Mouse (Mus musculus) hindbrain, embryonic 12.5 days (tissue): ENCODE measurements around the gene Rabif. TPM values are rescaled to one million over a fixed set of nuclear protein-coding genes. Genes with fewer than 3 reads are reported as not detected.
"Not testable (repeated sequence)": the region's sequence is repeated elsewhere in the genome, so short reads cannot be mapped to it uniquely, and the experiment has no call there.

ENCODE experiments used
- ATAC-seq: fragments of 200-750 bp; cut with Nextera tagmentation; 2 replicates; pipeline ENCODE4 v1.8.0; 2017; ENCODE audit warnings: moderate TSS enrichment; ENCODE audit not compliant: low FRiP score
- H3K27ac ChIP-seq: fragments of 300-500 bp; sonication (generic); 2 replicates; pipeline ENCODE4 v1.5.1; 2016; ENCODE audit warnings: mild to moderate bottlenecking
- H3K27me3 ChIP-seq: fragments of 300-500 bp; sonication (generic); 2 replicates; pipeline ENCODE4 v1.6.1; 2016; ENCODE audit warnings: mild to moderate bottlenecking
- H3K36me3 ChIP-seq: fragments of 300-500 bp; sonication (generic); 2 replicates; pipeline ENCODE4 v1.6.1; 2016; ENCODE audit warnings: mild to moderate bottlenecking
- H3K4me1 ChIP-seq: fragments of 300-500 bp; sonication (generic); 2 replicates; pipeline ENCODE4 v1.6.1; 2016
- H3K4me2 ChIP-seq: fragments of 300-500 bp; sonication (generic); replicated peaks from 2 replicates; pipeline ENCODE4 v1.6.1; 2016; ENCODE audit warnings: mild to moderate bottlenecking
- H3K4me3 ChIP-seq: fragments of 300-500 bp; sonication (generic); 2 replicates; pipeline ENCODE4 v1.5.1; 2016; ENCODE audit warnings: mild to moderate bottlenecking
- H3K9ac ChIP-seq: fragments of 300-500 bp; sonication (generic); 2 replicates; pipeline ENCODE4 v1.6.1; 2016; ENCODE audit warnings: mild to moderate bottlenecking, moderate library complexity
- H3K9me3 ChIP-seq: fragments of 300-500 bp; sonication (generic); replicated peaks from 2 replicates; pipeline ENCODE4 v1.6.1; 2016; ENCODE audit warnings: mild to moderate bottlenecking
- WGBS: fragments of 180-500 bp; shearing (Covaris S2); methylation state at CpG from one replicate; pipeline ENCODE4 v1.1.7; 2016; 5-methylcytosine and 5-hydroxymethylcytosine counted together
- polyA plus RNA-seq: library from polyadenylated mRNA; unstranded; fragments of >200 nt; fragmentation: Nextera tagmentation; extraction: Ambion mirVana; gene quantifications from 2 replicates; pipeline ENCODE4 v1.2.1, GENCODE M21; 2016

The Rabif gene
- polyA plus RNA-seq, 1 experiment from 2014 or later: 45.7 TPM

- peak overlapping the region; percentile 37; the same call in 1 of the 2 replicates for H3K4me3 ChIP-seq
- 46% methylated on average over 16 of the region's 16 CpGs for WGBS
- ATAC-seq: no peak
- no peak overlapping the region for H3K27ac ChIP-seq
- no peaks in the 10 kb centered on the region for H3K9me3 ChIP-seq
- H3K27me3 ChIP-seq: peaks cover 31% of the 10 kb centered on the region
- no peaks in the 10 kb centered on the region for H3K36me3 ChIP-seq
- no peak overlapping the region; the same call in 1 of the 2 replicates for H3K9ac ChIP-seq
- peaks cover 15% of the 10 kb centered on the region for H3K4me1 ChIP-seq
- H3K4me2 ChIP-seq: peak overlapping the region; percentile 73
Measured at GRCm38 (mm10) chr1:134513876-134514590, 19.6 kb downstream of the Rabif start.

- no peaks in the 10 kb centered on the region for H3K9me3 ChIP-seq
- no peak for ATAC-seq
- no peaks in the 10 kb centered on the region for H3K36me3 ChIP-seq
- H3K27me3 ChIP-seq: peaks cover 31% of the 10 kb centered on the region
- H3K4me3 ChIP-seq: no peak overlapping the region
- peaks cover 15% of the 10 kb centered on the region for H3K4me1 ChIP-seq
- no peak overlapping the region for H3K4me2 ChIP-seq
- H3K27ac ChIP-seq: peak overlapping the region; percentile 48; the same call in 1 of the 2 replicates
- H3K9ac ChIP-seq: no peak overlapping the region
- WGBS: 82% methylated on average over 2 of the region's 2 CpGs
Measured at GRCm38 (mm10) chr1:134515891-134516290, 21.4 kb downstream of the Rabif start.

GRCm38 (mm10) chr1:134516491-134517198, 22.2 kb downstream of the Rabif start:
- Histone ChIP-seq H3K9me3 (no peaks in the 10 kb centered on the region), H3K4me2 (no peak overlapping the region), H3K36me3 (no peaks in the 10 kb centered on the region), H3K4me3 (no peak overlapping the region), H3K4me1 (peaks cover 15% of the 10 kb centered on the region), H3K27me3 (peaks cover 31% of the 10 kb centered on the region), H3K9ac (no peak overlapping the region), H3K27ac (peak overlapping the region; percentile 48; the same call in 1 of the 2 replicates)
- ATAC-seq: no peak
- WGBS: 24% methylated on average over 4 of the region's 4 CpGs

- 94% methylated on average over 14 of the region's 14 CpGs for WGBS
- H3K27me3 ChIP-seq: peaks cover 24% of the 10 kb centered on the region
- not testable (repeated sequence) for H3K36me3 ChIP-seq, H3K9ac ChIP-seq, H3K9me3 ChIP-seq, H3K27ac ChIP-seq, H3K4me2 ChIP-seq, H3K4me3 ChIP-seq, ATAC-seq
- peaks cover 12% of the 10 kb centered on the region for H3K4me1 ChIP-seq
Measured at GRCm38 (mm10) chr1:134517841-134518240, 23.4 kb downstream of the Rabif start.

GRCm38 (mm10) chr1:134518677-134519076, 24.2 kb downstream of the Rabif start:
- no peak overlapping the region for H3K27ac ChIP-seq
- no peak overlapping the region for H3K9ac ChIP-seq
- 0 out of 2 replicates have a peak, but pooled peaks have one; percentile 46 for ATAC-seq
- H3K36me3 ChIP-seq: no peaks in the 10 kb centered on the region
- H3K4me2 ChIP-seq: no peak overlapping the region
- peaks cover 16% of the 10 kb centered on the region for H3K27me3 ChIP-seq
- H3K4me3 ChIP-seq: no peak overlapping the region
- no peaks in the 10 kb centered on the region for H3K9me3 ChIP-seq
- H3K4me1 ChIP-seq: 0 out of 2 replicates have a peak, but pooled peaks cover 5% of the 10 kb centered on the region
- 15% methylated on average over 7 of the region's 7 CpGs for WGBS

- H3K9me3 ChIP-seq, ATAC-seq, H3K4me3 ChIP-seq, H3K9ac ChIP-seq, H3K4me2 ChIP-seq, H3K27ac ChIP-seq, H3K36me3 ChIP-seq, H3K4me1 ChIP-seq: not testable (repeated sequence)
- H3K27me3 ChIP-seq: peaks cover 10% of the 10 kb centered on the region
- 93% methylated on average over 5 of the region's 5 CpGs for WGBS
Measured at GRCm38 (mm10) chr1:134519201-134519600, 24.8 kb downstream of the Rabif start.

GRCm38 (mm10) chr1:134520001-134520721, 25.7 kb downstream of the Rabif start:
- Histone ChIP-seq H3K27me3 (peaks cover under 1% of the 10 kb centered on the region; the same call in 1 of the 2 replicates), H3K36me3 (no peaks in the 10 kb centered on the region), H3K4me1 (0 out of 2 replicates have a peak, but pooled peaks cover 5% of the 10 kb centered on the region), H3K4me2 (no peak overlapping the region), H3K27ac (no peak overlapping the region), H3K9ac (no peak overlapping the region), H3K9me3 (no peaks in the 10 kb centered on the region), H3K4me3 (no peak overlapping the region)
- 82% methylated on average over 8 of the region's 8 CpGs for WGBS
- no peak for ATAC-seq

GRCm38 (mm10) chr1:134521163-134521562, 26.7 kb downstream of the Rabif start:
- no peak overlapping the region for H3K27ac ChIP-seq
- H3K27me3 ChIP-seq: no peaks in the 10 kb centered on the region
- no peak for ATAC-seq
- no peaks in the 10 kb centered on the region for H3K36me3 ChIP-seq
- no peaks in the 10 kb centered on the region for H3K9me3 ChIP-seq
- H3K4me3 ChIP-seq: no peak overlapping the region
- H3K9ac ChIP-seq: no peak overlapping the region
- H3K4me2 ChIP-seq: no peak overlapping the region
- H3K4me1 ChIP-seq: 0 out of 2 replicates have a peak, but pooled peaks cover 5% of the 10 kb centered on the region
- WGBS: 83% methylated on average over 7 of the region's 7 CpGs

GRCm38 (mm10) chr1:134522325-134522724, 27.9 kb downstream of the Rabif start:
- Histone ChIP-seq H3K9me3 (no peaks in the 10 kb centered on the region), H3K27ac (no peak overlapping the region), H3K4me2 (no peak overlapping the region), H3K4me1 (no peaks in the 10 kb centered on the region), H3K9ac (no peak overlapping the region), H3K27me3 (no peaks in the 10 kb centered on the region), H3K36me3 (no peaks in the 10 kb centered on the region), H3K4me3 (no peak overlapping the region)
- no peak for ATAC-seq
- WGBS: 64% methylated on average over 2 of the region's 2 CpGs

- ATAC-seq: no peak
- WGBS: 77% methylated on average over 5 of the region's 5 CpGs
- no peak overlapping the region for H3K4me2 ChIP-seq
Measured at GRCm38 (mm10) chr1:134524424-134524823, 30.0 kb downstream of the Rabif start.

GRCm38 (mm10) chr1:134525015-134525414, 30.6 kb downstream of the Rabif start:
- Histone ChIP-seq H3K9ac (no peak overlapping the region), H3K27ac (no peak overlapping the region), H3K4me1 (no peaks in the 10 kb centered on the region), H3K4me2 (no peak overlapping the region), H3K36me3 (no peaks in the 10 kb centered on the region), H3K4me3 (no peak overlapping the region), H3K9me3 (no peaks in the 10 kb centered on the region), H3K27me3 (no peaks in the 10 kb centered on the region)
- WGBS: 89% methylated on average over 1 of the region's 1 CpGs
- ATAC-seq: no peak

More at GRCm38 (mm10) chr1:134524424-134524823, 30.0 kb downstream of the Rabif start:
- no peak overlapping the region for H3K4me3 ChIP-seq
- no peaks in the 10 kb centered on the region for H3K27me3 ChIP-seq
- H3K4me1 ChIP-seq: no peaks in the 10 kb centered on the region
- H3K27ac ChIP-seq: no peak overlapping the region
- H3K9me3 ChIP-seq: no peaks in the 10 kb centered on the region
- H3K9ac ChIP-seq: no peak overlapping the region
- H3K36me3 ChIP-seq: no peaks in the 10 kb centered on the region

- Histone ChIP-seq H3K4me2 (no peak overlapping the region), H3K4me1 (no peaks in the 10 kb centered on the region), H3K9ac (no peak overlapping the region), H3K36me3 (no peaks in the 10 kb centered on the region), H3K9me3 (no peaks in the 10 kb centered on the region), H3K27me3 (no peaks in the 10 kb centered on the region), H3K27ac (no peak overlapping the region), H3K4me3 (no peak overlapping the region)
- WGBS: 88% methylated on average over 6 of the region's 6 CpGs
- no peak for ATAC-seq
Measured at GRCm38 (mm10) chr1:134526752-134527151, 32.3 kb downstream of the Rabif start.
